Mouse (Mus musculus): ENCODE measurements around the gene Sema5a. TPM values are rescaled to one million over a fixed set of nuclear protein-coding genes. Genes with fewer than 3 reads are reported as not detected.

Gene Sema5a
- total and polyA plus RNA-seq, 3 experiments = 0.17 to 0.27 (median 0.17) TPM

DNA sequence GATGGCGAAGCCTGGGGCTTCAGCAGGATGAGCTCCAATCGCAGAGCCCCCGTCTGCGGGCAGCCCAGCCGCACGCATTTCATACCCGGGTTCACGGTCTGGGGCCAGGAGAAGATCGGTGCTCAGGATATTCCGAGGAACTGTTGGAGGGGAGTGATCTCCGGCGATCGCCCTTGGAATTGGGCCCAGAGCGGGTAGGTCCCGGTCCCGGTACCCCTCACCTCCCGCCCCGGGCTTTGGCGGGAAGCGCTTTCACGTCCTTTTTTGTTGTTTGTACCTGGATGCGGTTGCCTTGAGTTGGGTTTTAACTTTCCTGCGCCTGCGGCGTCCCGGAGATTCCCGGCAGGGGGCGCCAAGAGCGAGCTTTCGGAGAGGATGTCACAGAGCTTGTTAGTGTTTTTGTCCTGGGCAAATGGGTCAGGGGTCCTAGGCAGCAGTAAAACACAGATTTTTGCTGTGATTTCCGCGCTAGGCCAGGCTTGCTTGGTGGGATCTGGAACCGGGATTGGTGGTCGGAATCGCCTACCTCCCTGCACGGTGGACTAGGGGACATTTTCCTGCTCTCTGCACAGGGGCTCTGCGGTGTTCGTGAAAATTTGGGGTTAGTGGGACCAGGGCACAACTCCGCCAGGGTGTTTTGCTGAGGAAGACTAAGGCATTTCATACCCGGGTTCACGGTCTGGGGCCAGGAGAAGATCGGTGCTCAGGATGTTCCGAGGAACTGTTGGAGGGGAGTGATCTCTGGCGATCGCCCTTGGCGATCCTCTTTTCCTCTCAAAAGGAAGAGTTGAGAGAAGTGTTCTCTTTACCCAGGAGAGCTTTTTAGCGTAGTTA lies 1.4 kb downstream of the Sema5a start (continued):
- TF ChIP-seq ZC3H11A (IDR thresholded peaks at IDR 0.05; ENCODE audit: low read depth, low read length) = peak; percentile 16; the same call in 1 of the 2 replicates
- no peak for TF ChIP-seq RCOR1 (conservative IDR thresholded peaks at IDR 0.05; ENCODE audit: low read depth, low read length)
- no peak for TF ChIP-seq JUND (conservative IDR thresholded peaks at IDR 0.05; ENCODE audit: low read depth, low read length)
- no peak for TF ChIP-seq JUN (IDR thresholded peaks at IDR 0.05; ENCODE audit: insufficient read depth, low read depth, low read length)
- TF ChIP-seq UBTF (IDR thresholded peaks at IDR 0.05; ENCODE audit: low read depth, low read length) = no peak
- TF ChIP-seq USF2 (conservative IDR thresholded peaks at IDR 0.05; ENCODE audit: low read depth, low read length) = no peak
- no peak for TF ChIP-seq E2F4 (IDR thresholded peaks at IDR 0.05; ENCODE audit: insufficient replicate concordance, low read depth, low read length)
- TF ChIP-seq POLR2AphosphoS2 (IDR thresholded peaks at IDR 0.05; ENCODE audit: low read depth, low read length) = no peak
- TF ChIP-seq CHD2 (IDR thresholded peaks at IDR 0.05; ENCODE audit: low read length) = no peak
- no peak for TF ChIP-seq ZNF384 (IDR thresholded peaks at IDR 0.05; ENCODE audit: low read depth, low read length)

DNA sequence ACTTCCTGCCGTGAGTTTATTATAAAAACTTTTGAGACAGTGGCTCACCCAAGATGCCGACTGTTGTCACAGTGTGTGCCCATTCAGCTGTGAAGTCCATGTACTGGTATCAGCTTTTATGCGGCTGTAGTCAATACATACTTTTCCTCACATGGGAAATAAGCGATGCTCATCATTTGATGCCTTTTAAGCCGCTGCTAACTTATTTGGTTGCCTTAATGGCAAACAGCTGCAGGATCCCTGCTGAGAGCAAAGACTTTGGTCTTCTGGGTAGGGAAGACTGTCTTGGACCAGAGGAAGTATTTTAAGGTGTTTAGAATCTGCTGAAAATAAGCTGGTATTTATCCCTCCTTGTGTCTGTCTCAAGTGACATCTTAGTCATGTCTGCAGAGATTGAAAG lies 2.7 kb downstream of the Sema5a start:
- TF ChIP-seq CTCF (conservative IDR thresholded peaks at IDR 0.05 in 1 of 2, IDR thresholded peaks at IDR 0.05 in 1 of 2; ENCODE audit: low read depth in 2 of 2, low read length in 2 of 2) = no peak
- TF ChIP-seq IRF4 (IDR thresholded peaks at IDR 0.05; ENCODE audit: low read depth, low read length) = no peak
- TF ChIP-seq KAT2A (IDR thresholded peaks at IDR 0.05; ENCODE audit: insufficient replicate concordance, low read length) = no peak
- TF ChIP-seq MAZ (IDR thresholded peaks at IDR 0.05; ENCODE audit: low read depth, low read length) = no peak
- TF ChIP-seq NRF1 (IDR thresholded peaks at IDR 0.05; ENCODE audit: low read depth, low read length) = no peak
- no peak for TF ChIP-seq USF1 (IDR thresholded peaks at IDR 0.05; ENCODE audit: low read depth, low read length)
- no peak for TF ChIP-seq ZMIZ1 (IDR thresholded peaks at IDR 0.05; ENCODE audit: low read depth, low read length)
- no peak for TF ChIP-seq CHD1 (IDR thresholded peaks at IDR 0.05; ENCODE audit: low read depth, low read length)
- TF ChIP-seq GABPA (IDR thresholded peaks at IDR 0.05; ENCODE audit: insufficient replicate concordance, low read depth, low read length) = no peak
- TF ChIP-seq UBTF (IDR thresholded peaks at IDR 0.05; ENCODE audit: low read depth, low read length) = no peak
- TF ChIP-seq BHLHE40 (IDR thresholded peaks at IDR 0.05; ENCODE audit: low read depth, low read length) = no peak
- no peak for TF ChIP-seq USF2 (conservative IDR thresholded peaks at IDR 0.05; ENCODE audit: low read depth, low read length)
- TF ChIP-seq SMC3 (IDR thresholded peaks at IDR 0.05; ENCODE audit: low read depth, low read length) = no peak
- DNase-seq (ENCODE audit: extremely low read depth) = no peak
- H3K36me3 ChIP-seq (replicated peaks in 1 of 2; ENCODE audit: control insufficient read depth in 1 of 2, insufficient read depth in 1 of 2, low read length in 1 of 2) = no peaks in the 10 kb centered on the region
- no peaks in the 10 kb centered on the region for H3K79me2 ChIP-seq (replicated peaks; ENCODE audit: control insufficient read depth, extremely low read depth, insufficient read depth, poor library complexity, severe bottlenecking)
- no peak overlapping the region for H3K9ac ChIP-seq (ENCODE audit: insufficient read depth, low read depth)
- no peak overlapping the region for H3K27ac ChIP-seq (ENCODE audit: insufficient read depth, low read depth)
- H3K27me3 ChIP-seq (replicated peaks) = peaks cover 4% of the 10 kb centered on the region
- dilution Hi-C loops (cut with MboI; ENCODE audit: extremely low pct_ligation_motif_present, extremely low pct_unique_long_range_greater_than_20kb, low sequenced_read_pairs) = no loop called here
- H3K4me1 ChIP-seq (ENCODE audit: control insufficient read depth in 1 of 2, insufficient read depth in 2 of 2) = peaks cover 9 to 16% of the 10 kb centered on the region in 2 experiments
- no peaks in the 10 kb centered on the region for H3K9me3 ChIP-seq (replicated peaks; ENCODE audit: low read length)
- H3K4me2 ChIP-seq (ENCODE audit: insufficient read depth, low read depth, poor library complexity, severe bottlenecking) = no peak overlapping the region
- H3K4me3 ChIP-seq (replicated peaks in 1 of 3; ENCODE audit: low read depth in 2 of 3, low read length in 2 of 3, poor library complexity in 1 of 3) = no peak overlapping the region
- in situ Hi-C loops (cut with MboI; ENCODE audit: low pct_ligation_motif_present, low pct_unique_long_range_greater_than_20kb, low sequenced_read_pairs) = loop anchor here (10.0 to 25.0 kb wide), 4 partner anchors 188 to 465 kb away; no protein-coding TSS in a partner anchor

Data from CH12.LX (cell line).